Mouse (Mus musculus): Measurements from ENCODE around the gene Afdn. TPM values are rescaled to one million over a fixed set of nuclear protein-coding genes. Genes with fewer than 3 reads are reported as not detected.
"Not testable (repeated sequence)": the region's sequence is repeated elsewhere in the genome, so short reads cannot be mapped to it uniquely, and the experiment has no call there.

Afdn gene
- polyA plus RNA-seq, 1 experiment from 2014 or later = 116 TPM

DNA sequence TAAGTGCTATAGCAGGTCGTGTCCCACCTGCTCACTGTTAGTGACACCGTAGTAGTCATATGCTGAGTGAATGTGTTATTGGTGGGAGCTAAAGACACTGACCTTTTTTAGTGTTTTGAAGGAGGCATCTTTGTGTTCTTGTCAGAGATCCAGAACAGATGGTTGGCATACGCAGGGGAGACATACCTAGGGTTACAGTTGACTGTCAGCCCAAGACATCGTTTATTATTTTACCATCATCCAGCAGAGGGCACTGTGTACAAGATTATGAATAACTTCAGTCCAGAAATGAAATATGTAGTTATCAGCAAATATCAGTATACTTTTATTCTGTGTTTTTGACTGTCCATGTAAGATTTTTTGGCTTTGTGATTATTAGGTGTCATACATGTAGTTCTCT, 75.5 kb downstream of the Afdn start:
- no peak for DNase-seq (ENCODE audit: low spot score)

DNA sequence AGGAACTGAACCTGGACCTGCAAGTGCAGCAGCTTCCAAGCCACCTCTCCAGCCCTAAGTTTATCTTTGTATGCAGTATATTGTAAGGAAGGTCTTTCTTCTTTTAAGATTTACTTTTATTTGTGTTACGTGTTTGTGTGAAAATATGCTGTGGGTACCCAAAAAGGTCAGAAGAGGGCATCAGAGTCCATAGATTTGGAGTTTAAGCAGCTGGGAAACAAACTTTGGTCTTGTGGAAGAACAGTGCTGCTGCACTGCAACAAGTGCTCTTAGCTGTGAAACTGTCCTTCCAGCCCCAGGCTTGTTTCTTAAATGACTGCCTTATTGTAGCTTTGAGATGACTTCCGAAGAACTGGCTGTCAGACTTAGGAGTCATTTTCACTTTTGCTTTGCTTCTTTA, 89.8 kb downstream of the Afdn start:
- 58% methylated on average over 2 of the region's 2 CpGs for WGBS
- ATAC-seq (ENCODE audit: low FRiP score, low TSS enrichment) (no peak), DNase-seq (ENCODE audit: low spot score) (no peak)
- Histone ChIP-seq H3K9me3 (ENCODE audit: control insufficient read depth, low read length) (no peaks in the 10 kb centered on the region), H3K27ac (replicated peaks) (no peak overlapping the region), H3K4me2 (replicated peaks; ENCODE audit: low read depth) (no peak overlapping the region), H3K4me3 (ENCODE audit: low read depth, low read length) (no peak overlapping the region), H3K4me1 (replicated peaks; ENCODE audit: control insufficient read depth, insufficient read depth) (no peaks in the 10 kb centered on the region), H3K36me3 (ENCODE audit: control insufficient read depth, insufficient read depth, low read length) (peaks cover 5% of the 10 kb centered on the region; the same call in 1 of the 2 replicates), H3K9ac (ENCODE audit: low read length) (no peak overlapping the region), H3K27me3 (ENCODE audit: control insufficient read depth, insufficient read depth, low read length) (no peaks in the 10 kb centered on the region)
- no peak for TF ChIP-seq EP300 (optimal IDR thresholded peaks at IDR 0.05)
- peak; percentile 61 for TF ChIP-seq CTCF (IDR thresholded peaks at IDR 0.05; ENCODE audit: low read depth)

More for the DNA sequence above, 75.5 kb downstream of the Afdn start:
- ATAC-seq (ENCODE audit: low FRiP score, low TSS enrichment) = no peak
- 65% methylated on average over 4 of the region's 4 CpGs for WGBS
- Histone ChIP-seq H3K4me1 (replicated peaks; ENCODE audit: control insufficient read depth, insufficient read depth) (no peaks in the 10 kb centered on the region), H3K4me3 (ENCODE audit: low read depth, low read length) (no peak overlapping the region), H3K36me3 (ENCODE audit: control insufficient read depth, insufficient read depth, low read length) (no peaks in the 10 kb centered on the region), H3K9me3 (ENCODE audit: control insufficient read depth, low read length) (no peaks in the 10 kb centered on the region), H3K4me2 (replicated peaks; ENCODE audit: low read depth) (no peak overlapping the region), H3K9ac (ENCODE audit: low read length) (no peak overlapping the region), H3K27ac (replicated peaks) (no peak overlapping the region), H3K27me3 (ENCODE audit: control insufficient read depth, insufficient read depth, low read length) (no peaks in the 10 kb centered on the region)
- TF ChIP-seq EP300 (optimal IDR thresholded peaks at IDR 0.05) = no peak
- TF ChIP-seq CTCF (IDR thresholded peaks at IDR 0.05; ENCODE audit: low read depth) = peak; percentile 75

DNA sequence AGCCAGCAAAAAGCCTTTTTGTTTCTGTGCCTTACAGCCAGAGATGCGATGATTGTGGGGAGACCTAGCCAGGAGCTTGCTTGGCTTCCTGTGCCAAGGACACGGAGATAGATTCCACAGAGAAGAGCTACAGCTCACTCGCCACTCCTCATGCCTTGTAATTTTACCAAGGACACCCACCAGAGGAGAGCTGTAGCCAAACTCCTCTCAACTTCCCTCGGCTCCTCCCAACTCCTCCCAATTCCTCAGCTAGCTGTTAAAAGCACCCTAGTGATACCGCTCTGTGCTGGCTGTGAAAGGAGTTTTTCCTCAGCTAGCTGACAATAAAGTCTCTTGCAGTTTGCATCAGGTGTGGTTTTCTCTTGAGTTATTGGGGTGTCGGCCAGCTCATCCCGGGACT, 93.5 kb downstream of the Afdn start:
- ATAC-seq (ENCODE audit: low FRiP score, low TSS enrichment); H3K27me3 ChIP-seq (ENCODE audit: control insufficient read depth, insufficient read depth, low read length); H3K36me3 ChIP-seq (ENCODE audit: control insufficient read depth, insufficient read depth, low read length); H3K4me3 ChIP-seq (ENCODE audit: low read depth, low read length); DNase-seq (ENCODE audit: low spot score); H3K4me1 ChIP-seq (replicated peaks; ENCODE audit: control insufficient read depth, insufficient read depth); H3K27ac ChIP-seq (replicated peaks); H3K9me3 ChIP-seq (ENCODE audit: control insufficient read depth, low read length); H3K4me2 ChIP-seq (replicated peaks; ENCODE audit: low read depth); H3K9ac ChIP-seq (ENCODE audit: low read length): not testable (repeated sequence)
- WGBS = 72% methylated on average over 7 of the region's 7 CpGs

DNA sequence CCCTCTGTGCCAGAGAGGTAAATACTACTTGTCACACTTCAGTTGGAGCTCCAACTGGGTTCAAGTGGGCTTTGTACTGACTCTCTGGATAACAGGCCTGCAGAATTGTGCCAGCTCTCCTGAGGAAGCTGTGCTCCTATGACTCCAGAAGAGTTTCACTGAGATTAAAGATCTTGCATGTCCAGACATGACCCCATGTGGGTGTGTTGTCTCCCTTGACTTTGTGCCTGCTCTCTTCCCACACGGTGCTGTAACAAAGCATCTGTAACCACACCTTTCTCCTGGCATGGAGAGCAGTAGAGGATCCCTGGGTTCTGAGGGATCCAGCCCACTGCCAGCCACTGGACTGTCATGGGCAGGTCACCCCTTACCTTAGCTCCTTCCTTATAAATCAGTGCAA, 95.1 kb downstream of the Afdn start:
- peaks cover 6% of the 10 kb centered on the region; the same call in 1 of the 2 replicates for H3K36me3 ChIP-seq (ENCODE audit: control insufficient read depth, insufficient read depth, low read length)
- no peak overlapping the region for H3K4me2 ChIP-seq (replicated peaks; ENCODE audit: low read depth)
- DNase-seq (ENCODE audit: low spot score) (no peak), ATAC-seq (ENCODE audit: low FRiP score, low TSS enrichment) (peak; percentile 29; the same call in 1 of the 2 replicates)
- H3K9me3 ChIP-seq (ENCODE audit: control insufficient read depth, low read length) = no peaks in the 10 kb centered on the region
- WGBS = 50% methylated on average over 1 of the region's 1 CpGs
- peak overlapping the region; percentile 5; the same call in 1 of the 2 replicates for H3K27ac ChIP-seq (replicated peaks)
- no peaks in the 10 kb centered on the region for H3K4me1 ChIP-seq (replicated peaks; ENCODE audit: control insufficient read depth, insufficient read depth)
- TF ChIP-seq EP300 (optimal IDR thresholded peaks at IDR 0.05) (no peak), CTCF (IDR thresholded peaks at IDR 0.05; ENCODE audit: low read depth) (no peak)
- H3K27me3 ChIP-seq (ENCODE audit: control insufficient read depth, insufficient read depth, low read length) = no peaks in the 10 kb centered on the region
- H3K9ac ChIP-seq (ENCODE audit: low read length) = no peak overlapping the region
- H3K4me3 ChIP-seq (ENCODE audit: low read depth, low read length) = no peak overlapping the region

DNA sequence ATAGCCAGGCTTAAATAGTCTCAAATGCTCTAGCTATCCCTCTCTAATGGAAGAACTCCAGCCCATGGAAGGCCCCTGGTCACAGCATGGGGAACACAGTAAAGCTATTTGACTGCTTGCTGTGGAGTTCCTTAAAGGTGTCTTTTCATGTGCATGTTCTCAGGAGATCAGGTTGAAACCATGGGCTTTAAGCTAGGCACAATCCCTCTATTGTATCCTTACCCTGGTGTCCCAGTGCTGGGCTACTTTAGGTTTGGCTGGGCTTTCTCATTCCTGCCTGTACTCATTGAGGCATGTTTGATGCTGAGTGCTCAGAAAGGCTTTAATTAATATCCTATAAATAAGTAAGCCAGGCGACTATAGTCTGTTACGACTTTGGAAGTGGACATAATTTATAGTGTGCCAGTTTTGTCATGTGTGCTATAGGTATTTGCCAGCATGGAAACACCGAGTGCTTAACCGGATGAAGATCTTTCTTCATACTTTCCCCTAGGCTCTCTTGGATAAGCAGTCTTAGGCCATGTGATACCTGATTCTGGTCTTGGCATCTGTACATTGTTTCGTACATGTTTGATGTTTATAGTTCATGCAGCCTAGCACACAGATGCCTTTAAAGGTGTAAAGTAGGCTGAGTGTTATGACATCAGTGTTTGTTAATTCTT, 96.2 kb downstream of the Afdn start:
- Histone ChIP-seq H3K4me2 (replicated peaks; ENCODE audit: low read depth) (no peak overlapping the region), H3K27me3 (ENCODE audit: control insufficient read depth, insufficient read depth, low read length) (no peaks in the 10 kb centered on the region), H3K27ac (replicated peaks) (peak overlapping the region; percentile 53), H3K9me3 (ENCODE audit: control insufficient read depth, low read length) (no peaks in the 10 kb centered on the region), H3K4me3 (ENCODE audit: low read depth, low read length) (no peak overlapping the region), H3K4me1 (replicated peaks; ENCODE audit: control insufficient read depth, insufficient read depth) (no peaks in the 10 kb centered on the region), H3K9ac (ENCODE audit: low read length) (no peak overlapping the region), H3K36me3 (ENCODE audit: control insufficient read depth, insufficient read depth, low read length) (peaks cover 2% of the 10 kb centered on the region)
- ATAC-seq (ENCODE audit: low FRiP score, low TSS enrichment) (peak; percentile 12; the same call in 1 of the 2 replicates), DNase-seq (ENCODE audit: low spot score) (no peak)
- no peak for TF ChIP-seq EP300 (optimal IDR thresholded peaks at IDR 0.05)
- TF ChIP-seq CTCF (IDR thresholded peaks at IDR 0.05; ENCODE audit: low read depth) = no peak
- 69% methylated on average over 5 of the region's 5 CpGs for WGBS

DNA sequence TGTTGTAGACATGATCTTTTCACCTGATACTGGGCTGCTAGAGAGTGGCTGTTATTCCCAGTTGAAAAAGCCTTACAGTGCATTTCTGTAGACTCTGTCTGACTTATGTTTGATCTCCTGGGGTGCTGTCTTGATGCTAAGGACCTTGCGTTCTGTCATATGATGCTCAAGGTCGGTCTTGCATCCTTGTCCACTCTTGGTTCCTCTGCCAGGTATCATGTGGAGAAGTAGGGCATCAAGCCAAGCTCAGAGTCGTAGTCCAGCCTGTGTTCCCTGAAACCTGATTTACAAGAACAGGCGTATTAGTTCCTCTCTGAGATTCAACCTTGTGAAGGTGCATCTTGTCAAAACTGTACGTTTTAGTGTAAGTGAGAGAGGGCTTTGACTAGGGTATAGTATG, 105.0 kb downstream of the Afdn start:
- H3K9ac ChIP-seq (ENCODE audit: low read length) = no peak overlapping the region
- TF ChIP-seq CTCF (IDR thresholded peaks at IDR 0.05; ENCODE audit: low read depth) (no peak), EP300 (optimal IDR thresholded peaks at IDR 0.05) (no peak)
- no peak overlapping the region for H3K4me2 ChIP-seq (replicated peaks; ENCODE audit: low read depth)
- WGBS = 82% methylated on average over 5 of the region's 5 CpGs
- no peaks in the 10 kb centered on the region for H3K9me3 ChIP-seq (ENCODE audit: control insufficient read depth, low read length)
- no peak for DNase-seq (ENCODE audit: low spot score)
- no peaks in the 10 kb centered on the region for H3K27me3 ChIP-seq (ENCODE audit: control insufficient read depth, insufficient read depth, low read length)
- H3K4me1 ChIP-seq (replicated peaks; ENCODE audit: control insufficient read depth, insufficient read depth) = no peaks in the 10 kb centered on the region
- ATAC-seq (ENCODE audit: low FRiP score, low TSS enrichment) = no peak
- peaks cover under 1% of the 10 kb centered on the region; the same call in 1 of the 2 replicates for H3K36me3 ChIP-seq (ENCODE audit: control insufficient read depth, insufficient read depth, low read length)
- H3K27ac ChIP-seq (replicated peaks) = no peak overlapping the region
- no peak overlapping the region for H3K4me3 ChIP-seq (ENCODE audit: low read depth, low read length)
